Mouse (Mus musculus): ENCODE data around the gene Gm10964. TPM values are rescaled to one million over a fixed set of nuclear protein-coding genes. Genes with fewer than 3 reads are reported as not detected.

Gm10964 gene
- polyA plus RNA-seq, 1 experiment from 2014 or later = not detected

Other genes starting within 250 kb of the Gm10964 start
- 0.62 and 0.72 TPM in 2 replicates for gene Syt6, start 164.1 kb upstream of the Gm10964 start, polyA plus RNA-seq (2015; fragmentation: Nextera tagmentation; extraction: Ambion mirVana)
- 0.11 and 0.22 TPM in 2 replicates for gene Atg4a-ps, start 93.3 kb upstream of the Gm10964 start, polyA plus RNA-seq (2015; fragmentation: Nextera tagmentation; extraction: Ambion mirVana)
- gene Olfml3, start 1.4 kb upstream of the Gm10964 start, polyA plus RNA-seq (2015; fragmentation: Nextera tagmentation; extraction: Ambion mirVana) = 41.6 and 44.0 TPM in 2 replicates
- gene Hipk1, start 52.2 kb downstream of the Gm10964 start, polyA plus RNA-seq (2015; fragmentation: Nextera tagmentation; extraction: Ambion mirVana) = 6.3 and 7.1 TPM in 2 replicates
- 19.1 and 21.1 TPM in 2 replicates for gene Dclre1b, start 70.1 kb downstream of the Gm10964 start, polyA plus RNA-seq (2015; fragmentation: Nextera tagmentation; extraction: Ambion mirVana)
- gene Ap4b1, start 70.2 kb downstream of the Gm10964 start, polyA plus RNA-seq (2015; fragmentation: Nextera tagmentation; extraction: Ambion mirVana) = 21.0 and 21.8 TPM in 2 replicates
- gene Gm43064, start 70.2 kb downstream of the Gm10964 start, polyA plus RNA-seq (2015; fragmentation: Nextera tagmentation; extraction: Ambion mirVana) = 0.45 and 0.69 TPM in 2 replicates
- 14.2 and 22.4 TPM in 2 replicates for gene Bcl2l15, start 93.2 kb downstream of the Gm10964 start, polyA plus RNA-seq (2015; fragmentation: Nextera tagmentation; extraction: Ambion mirVana)
- 2.2 and 2.8 TPM in 2 replicates for gene Ptpn22, start 120.4 kb downstream of the Gm10964 start, polyA plus RNA-seq (2015; fragmentation: Nextera tagmentation; extraction: Ambion mirVana)
- 6.3 and 7.1 TPM in 2 replicates for gene Rsbn1, start 174.8 kb downstream of the Gm10964 start, polyA plus RNA-seq (2015; fragmentation: Nextera tagmentation; extraction: Ambion mirVana)
- gene Phtf1, start 228.7 kb downstream of the Gm10964 start, polyA plus RNA-seq (2015; fragmentation: Nextera tagmentation; extraction: Ambion mirVana) = 12.7 and 13.5 TPM in 2 replicates

Measured in intestine, embryonic 16.5 days (tissue).